Mouse (Mus musculus) CH12.LX (cell line): ENCODE results near the gene Nat14. TPM values are rescaled to one million over a fixed set of nuclear protein-coding genes. Genes with fewer than 3 reads are reported as not detected.
A peak's percentile ranks its signal among the peaks of the same experiment; 100 is the strongest.

Source experiments
- DNase-seq: peaks from one replicate; pipeline ENCODE4 v3.0.0-alpha.2; 2013; ENCODE audit errors: extremely low read depth
- H3K27ac ChIP-seq: 2 replicates; pipeline ENCODE4 v1.5.1; 2012; ENCODE audit warnings: low read depth, mild to moderate bottlenecking, control low read depth, moderate library complexity; ENCODE audit not compliant: insufficient read depth
- H3K27me3 ChIP-seq: replicated peaks from 2 replicates; pipeline ENCODE3; 2012; ENCODE audit warnings: inconsistent platforms
- H3K36me3 ChIP-seq, 2 experiments: replicated peaks in 1 of 2; 2 replicates each; pipeline versions ENCODE3 to v1.6.1; 2012; ENCODE audit warnings: inconsistent platforms in 1 of 2, low read length in 1 of 2, mild to moderate bottlenecking in 1 of 2, mixed read lengths in 1 of 2, moderate library complexity in 1 of 2; ENCODE audit not compliant: control insufficient read depth in 1 of 2, insufficient read depth in 1 of 2
- H3K4me1 ChIP-seq, 2 experiments: 2 replicates each; pipeline ENCODE4 v1.6.1; 2012; ENCODE audit warnings: inconsistent platforms in 1 of 2, moderate library complexity in 1 of 2; ENCODE audit not compliant: insufficient read depth in 2 of 2, control insufficient read depth in 1 of 2
- H3K4me2 ChIP-seq: 2 replicates; pipeline ENCODE4 v1.6.1; 2012; ENCODE audit warnings: low read depth, mild to moderate bottlenecking, control low read depth; ENCODE audit not compliant: poor library complexity, insufficient read depth, severe bottlenecking
- H3K4me3 ChIP-seq, 3 experiments: fragments of 150-350 bp in 1 of 3; sonication (generic) in 1 of 3; replicated peaks in 1 of 3; 2 replicates each; pipeline versions ENCODE3 to v1.5.1; 2011 to 2012; ENCODE audit warnings: low read depth in 2 of 3, low read length in 2 of 3, mild to moderate bottlenecking in 2 of 3, moderate library complexity in 2 of 3, control low read depth in 1 of 3, improper control_type of control experiment in 1 of 3, inconsistent platforms in 1 of 3, mixed read lengths in 1 of 3; ENCODE audit not compliant: poor library complexity in 1 of 3
- H3K79me2 ChIP-seq: replicated peaks from 2 replicates; pipeline ENCODE4 v1.6.1; 2012; ENCODE audit warnings: mild to moderate bottlenecking, moderate library complexity; ENCODE audit not compliant: control insufficient read depth, poor library complexity, insufficient read depth, severe bottlenecking; ENCODE audit errors: extremely low read depth
- H3K9ac ChIP-seq: 2 replicates; pipeline ENCODE4 v1.6.1; 2012; ENCODE audit warnings: low read depth, mild to moderate bottlenecking, control low read depth, moderate library complexity; ENCODE audit not compliant: insufficient read depth
- H3K9me3 ChIP-seq: replicated peaks from 2 replicates; pipeline ENCODE3; 2012; ENCODE audit warnings: low read length, inconsistent platforms, mixed read lengths
- CHD2 ChIP-seq: IDR thresholded peaks from 2 replicates; pipeline ENCODE4 v1.6.1; 2011; ENCODE audit warnings: low read length, improper control_type of control experiment
- CTCF ChIP-seq, 2 experiments: IDR thresholded peaks in 1 of 2; conservative IDR thresholded peaks in 1 of 2; 2 replicates each; pipeline ENCODE4 v1.5.1; 2011 to 2012; ENCODE audit warnings: low read depth in 2 of 2, low read length in 2 of 2, improper control_type of control experiment in 1 of 2, inconsistent platforms in 1 of 2, mild to moderate bottlenecking in 1 of 2, moderate library complexity in 1 of 2
- E2F4 ChIP-seq: IDR thresholded peaks from 2 replicates; pipeline ENCODE4 v1.6.1; 2011; ENCODE audit warnings: low read depth, low read length, improper control_type of control experiment; ENCODE audit not compliant: insufficient replicate concordance
- EP300 ChIP-seq: IDR thresholded peaks from 2 replicates; pipeline ENCODE4 v1.6.1; 2011; ENCODE audit warnings: low read length, improper control_type of control experiment
- GABPA ChIP-seq: IDR thresholded peaks from 2 replicates; pipeline ENCODE4 v1.6.1; 2012; ENCODE audit warnings: low read depth, low read length, improper control_type of control experiment, inconsistent platforms; ENCODE audit not compliant: insufficient replicate concordance
- JUN ChIP-seq: IDR thresholded peaks from 2 replicates; pipeline ENCODE4 v1.6.1; 2011; ENCODE audit warnings: low read depth, mild to moderate bottlenecking, low read length, improper control_type of control experiment, moderate library complexity; ENCODE audit not compliant: insufficient read depth
- JUND ChIP-seq: conservative IDR thresholded peaks from 2 replicates; pipeline ENCODE4 v1.6.1; 2011; ENCODE audit warnings: low read depth, low read length, improper control_type of control experiment
- KAT2A ChIP-seq: IDR thresholded peaks from 2 replicates; pipeline ENCODE4 v1.6.1; 2012; ENCODE audit warnings: low read length, improper control_type of control experiment, inconsistent platforms; ENCODE audit not compliant: insufficient replicate concordance
- MAZ ChIP-seq: IDR thresholded peaks from 2 replicates; pipeline ENCODE4 v1.6.1; 2012; ENCODE audit warnings: low read depth, mild to moderate bottlenecking, inconsistent platforms, low read length, improper control_type of control experiment, moderate library complexity
- MEF2A ChIP-seq: IDR thresholded peaks from 2 replicates; pipeline ENCODE4 v1.6.1; 2014; ENCODE audit warnings: low read depth, mild to moderate bottlenecking, inconsistent platforms, low read length, improper control_type of control experiment, borderline replicate concordance
- MXI1 ChIP-seq: IDR thresholded peaks from 2 replicates; pipeline ENCODE4 v1.6.1; 2011; ENCODE audit warnings: mild to moderate bottlenecking, low read depth, low read length, improper control_type of control experiment
- RAD21 ChIP-seq: IDR thresholded peaks from 2 replicates; pipeline ENCODE4 v1.6.1; 2011; ENCODE audit warnings: low read depth, mild to moderate bottlenecking, low read length, improper control_type of control experiment, moderate library complexity
- USF2 ChIP-seq: conservative IDR thresholded peaks from 2 replicates; pipeline ENCODE4 v1.6.1; 2011; ENCODE audit warnings: low read depth, low read length, improper control_type of control experiment
- ZC3H11A ChIP-seq: IDR thresholded peaks from 2 replicates; pipeline ENCODE4 v1.6.1; 2012; ENCODE audit warnings: low read depth, mild to moderate bottlenecking, inconsistent platforms, low read length, improper control_type of control experiment
- ZMIZ1 ChIP-seq: IDR thresholded peaks from 2 replicates; pipeline ENCODE4 v1.6.1; 2012; ENCODE audit warnings: low read depth, mild to moderate bottlenecking, inconsistent platforms, low read length, improper control_type of control experiment
- dilution Hi-C: fragments of 300-500 bp; cut with MboI; formaldehyde crosslinking; loops from 2 replicates; pipeline ENCODE4 v1.14.3; 2020; ENCODE audit warnings: low sequenced_read_pairs; ENCODE audit not compliant: extremely low pct_unique_long_range_greater_than_20kb, extremely low pct_ligation_motif_present
- in situ Hi-C: fragments of 300-500 bp; cut with MboI; formaldehyde crosslinking; loops from 3 replicates; pipeline ENCODE4 v1.14.3; 2019; ENCODE audit warnings: low sequenced_read_pairs, low pct_ligation_motif_present, low pct_unique_long_range_greater_than_20kb, mixed read lengths
- polyA plus RNA-seq: library from polyadenylated mRNA; unstranded; fragments of >175 nt; gene quantifications from 2 replicates; pipeline ENCODE4 v1.2.1, GENCODE M21; 2012; ENCODE audit warnings: low read depth; ENCODE audit not compliant: insufficient read length
- total RNA-seq, 2 experiments: library from RNA; depleted of rRNA; stranded (reverse); fragments of 300-350 nt in 1 of 2; fragments of >200 nt in 1 of 2; gene quantifications; 2 replicates each; pipeline ENCODE4 v1.2.3; 2012 to 2014

The Nat14 gene
- total and polyA plus RNA-seq, 3 experiments = 0.27 to 1.3 (median 0.97) TPM

DNA sequence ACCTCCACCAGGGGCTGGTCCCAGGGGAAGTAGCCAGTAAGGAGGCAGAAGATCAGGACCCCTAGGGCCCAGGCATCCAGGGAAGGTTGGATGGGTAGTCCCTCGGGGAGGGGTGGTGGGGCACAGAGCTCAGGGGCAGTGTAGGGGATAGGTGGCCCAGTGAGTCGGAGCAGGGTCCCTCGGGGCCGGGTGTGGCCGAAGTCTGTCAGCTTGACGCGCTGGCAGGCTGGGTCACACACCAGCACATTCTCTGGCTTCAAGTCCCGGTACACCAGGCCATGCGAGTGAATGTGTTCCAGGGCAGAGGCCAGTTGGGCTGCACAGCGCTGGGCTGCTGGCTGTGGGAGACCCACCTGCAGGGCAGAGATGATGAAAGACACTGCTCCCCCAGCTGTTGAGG, 35.5 kb downstream of the Nat14 start:
- no peaks in the 10 kb centered on the region for H3K4me1 ChIP-seq
- H3K9ac ChIP-seq = no peak overlapping the region
- H3K79me2 ChIP-seq = no peaks in the 10 kb centered on the region
- H3K4me3 ChIP-seq = no peak overlapping the region
- TF ChIP-seq RAD21 (no peak), ZC3H11A (no peak), CHD2 (no peak), EP300 (no peak)
- DNase-seq = no peak
- no peak overlapping the region for H3K27ac ChIP-seq
- peaks cover 2% of the 10 kb centered on the region for H3K9me3 ChIP-seq
- H3K4me2 ChIP-seq = no peak overlapping the region
- peaks cover 1% of the 10 kb centered on the region for H3K27me3 ChIP-seq
- dilution Hi-C loops (no loop called here), in situ Hi-C loops (no loop called here)
- H3K36me3 ChIP-seq = no peaks in the 10 kb centered on the region

DNA sequence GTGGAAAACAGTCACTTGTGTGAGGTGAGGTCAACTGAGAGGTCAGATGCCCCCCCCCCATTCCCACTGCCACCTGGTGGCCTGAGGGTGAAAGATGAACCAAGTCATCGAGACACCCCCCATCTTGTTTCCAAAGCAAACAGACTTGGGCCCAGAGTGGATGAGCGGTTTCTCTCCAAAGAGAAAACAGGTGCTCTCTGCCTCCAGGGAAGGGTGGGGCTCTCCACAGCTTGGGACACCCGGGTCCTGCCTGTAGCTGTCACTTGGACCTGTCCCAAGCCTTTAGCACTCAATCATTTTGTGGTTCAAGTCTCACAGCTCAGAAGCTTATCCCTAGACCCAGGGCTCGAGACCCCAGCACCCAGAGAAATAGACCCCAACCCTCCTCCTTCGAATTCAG, 41.7 kb downstream of the Nat14 start:
- no peaks in the 10 kb centered on the region for H3K9me3 ChIP-seq
- no peaks in the 10 kb centered on the region for H3K79me2 ChIP-seq
- no peak for DNase-seq
- in situ Hi-C loops (no loop called here), dilution Hi-C loops (no loop called here)
- peaks cover 0 to 4% of the 10 kb centered on the region in 2 experiments; a peak in 1 of 4 replicates for H3K4me1 ChIP-seq
- TF ChIP-seq KAT2A (no peak), USF2 (no peak), ZMIZ1 (no peak), CTCF (conservative IDR thresholded peaks at IDR 0.05 in 1 of 2, IDR thresholded peaks at IDR 0.05 in 1 of 2; ENCODE audit: low read depth in 2 of 2, low read length in 2 of 2) (peak in 1 of 2 experiments; percentile 27; a peak in 1 of 4 replicates), E2F4 (no peak), MXI1 (no peak), MAZ (peak; percentile 37; the same call in 1 of the 2 replicates), ZC3H11A (no peak), EP300 (no peak), MEF2A (no peak), JUND (no peak), JUN (no peak), GABPA (no peak)
- H3K27ac ChIP-seq = no peak overlapping the region
- peaks cover 50% of the 10 kb centered on the region for H3K27me3 ChIP-seq
- H3K4me3 ChIP-seq = no peak overlapping the region
- no peak overlapping the region for H3K9ac ChIP-seq
- no peaks in the 10 kb centered on the region for H3K36me3 ChIP-seq
- no peak overlapping the region for H3K4me2 ChIP-seq
